Mouse (Mus musculus) layer of hippocampus, adult 9-10 months (tissue): ENCODE measurements at regions not wholly inside any gene's neighbourhood (a gene's known extent, or its start where the extent isn't known, plus 50 kb on each side); places are given as distances from the start of the nearest gene placed in this dataset.

Source experiments
- DNase-seq: peaks from one replicate; pipeline ENCODE4 v3.0.0; 2022; ENCODE audit warnings: low spot score

DNA sequence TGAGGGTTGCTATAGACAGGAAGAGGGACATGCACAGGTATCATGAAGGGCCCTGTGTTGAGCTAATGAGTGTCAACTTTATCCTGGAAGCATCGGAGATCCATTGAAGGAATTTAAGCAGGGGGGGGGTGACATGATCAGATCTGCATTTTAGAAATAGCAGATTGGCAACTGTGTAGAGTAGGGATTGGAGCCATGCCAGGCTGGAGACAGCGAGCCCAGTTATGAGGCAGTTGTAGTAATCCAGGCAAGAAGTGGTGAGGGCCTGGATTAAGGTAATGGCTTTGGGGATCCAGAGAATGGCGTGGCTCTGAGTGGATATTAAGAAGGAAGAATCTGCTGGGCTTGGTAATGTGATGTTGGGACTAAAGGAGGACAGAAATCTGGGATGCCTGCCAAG is 528.5 kb downstream of the Fgf9 start:
- DNase-seq = no peak

DNA sequence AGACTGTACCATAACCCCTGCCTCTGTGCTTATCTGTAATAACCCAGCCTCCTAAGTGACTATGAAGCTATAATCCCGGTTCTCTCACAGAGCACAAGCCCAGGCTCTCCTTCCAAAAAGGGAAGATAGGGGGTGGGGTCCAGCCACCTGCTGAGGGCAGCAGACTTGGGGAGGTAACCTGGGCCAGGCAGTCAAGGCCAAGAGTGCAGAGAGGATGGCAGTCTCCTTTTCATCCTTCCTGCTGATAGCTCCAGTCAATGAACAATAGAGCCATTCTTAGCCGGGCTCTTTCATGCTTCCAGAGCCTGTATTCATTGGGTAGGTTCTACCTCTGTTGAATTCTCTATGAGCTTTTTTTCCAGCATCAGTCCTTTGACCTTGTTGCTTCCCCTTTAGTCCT is 527.5 kb downstream of the Fgf9 start:
- no peak for DNase-seq

DNA sequence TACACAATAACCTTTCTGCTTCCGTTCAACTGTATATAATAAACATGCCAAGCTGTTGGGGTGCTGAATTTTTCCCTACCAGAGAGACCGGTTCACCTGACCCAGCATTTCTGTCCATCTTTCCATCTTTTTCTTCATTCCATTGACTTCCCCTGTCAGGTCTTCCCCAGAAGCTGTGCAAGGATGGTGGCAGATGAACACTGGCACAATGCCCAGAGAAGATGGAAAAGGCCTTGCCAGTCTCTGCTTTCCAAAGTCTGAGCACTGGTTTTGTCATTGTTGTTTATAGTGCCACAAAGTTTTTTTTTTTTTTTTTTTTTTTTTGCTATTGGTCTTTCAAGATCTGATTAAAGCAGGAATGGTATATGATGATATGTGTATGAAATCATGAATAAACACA is 526.6 kb downstream of the Fgf9 start:
- no peak for DNase-seq

DNA sequence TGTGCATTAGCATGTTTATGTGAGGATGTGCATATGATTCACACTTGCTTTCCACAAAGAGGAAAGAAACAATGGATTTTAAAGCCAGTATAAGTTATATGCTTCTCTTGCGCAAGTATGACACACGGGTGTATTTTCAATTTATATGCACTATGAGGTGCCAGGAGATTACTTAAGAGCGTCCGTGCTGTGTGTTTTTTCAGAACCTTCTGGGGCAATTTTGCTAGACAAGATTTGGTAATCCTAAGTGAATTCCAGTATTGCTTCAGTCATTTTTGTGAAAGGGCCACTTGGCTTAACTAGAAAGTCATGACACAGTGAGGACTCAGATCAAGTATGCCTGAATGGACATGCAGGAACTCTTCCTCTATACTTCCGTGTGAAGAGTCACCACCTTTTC is 511.5 kb downstream of the Fgf9 start:
- DNase-seq = no peak

DNA sequence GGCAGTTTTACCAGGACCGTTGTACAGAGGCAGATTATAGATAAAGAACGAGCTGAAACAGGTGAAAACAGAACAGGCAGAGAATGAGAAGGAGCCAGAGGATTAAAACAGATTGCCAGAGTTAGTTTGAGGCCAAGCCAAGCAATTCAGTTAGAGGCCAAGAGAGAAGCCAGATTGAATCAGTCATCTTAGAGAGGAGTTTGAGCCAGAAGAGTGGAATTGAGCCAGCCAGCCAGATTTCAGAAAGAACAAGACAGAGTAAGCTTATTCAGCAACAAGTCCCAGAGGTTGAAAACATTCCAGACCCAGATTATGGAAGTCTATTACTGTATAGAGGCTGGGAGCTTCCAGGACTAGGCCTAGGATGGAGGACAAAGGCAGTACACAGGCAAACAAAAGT is 499.7 kb downstream of the Fgf9 start:
- no peak for DNase-seq

DNA sequence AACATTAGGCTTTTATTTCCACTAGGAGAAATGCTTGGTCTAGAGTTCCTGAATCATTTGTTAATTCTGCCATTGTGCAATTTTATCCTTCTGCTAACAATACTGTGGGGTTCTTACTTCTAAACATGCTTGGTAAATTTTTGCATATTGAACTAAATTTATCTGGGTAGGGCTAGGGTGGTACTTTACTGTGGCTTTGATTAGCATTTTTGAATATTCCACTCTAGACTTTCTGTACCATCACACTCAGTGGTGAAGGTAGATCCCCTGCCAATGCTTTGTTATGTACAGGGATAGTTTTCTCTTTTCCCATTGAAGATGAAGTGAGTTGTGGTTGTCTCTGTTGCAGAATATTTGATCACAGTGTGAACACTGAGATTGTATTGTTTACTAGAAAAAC is 497.1 kb downstream of the Fgf9 start:
- no peak for DNase-seq

DNA sequence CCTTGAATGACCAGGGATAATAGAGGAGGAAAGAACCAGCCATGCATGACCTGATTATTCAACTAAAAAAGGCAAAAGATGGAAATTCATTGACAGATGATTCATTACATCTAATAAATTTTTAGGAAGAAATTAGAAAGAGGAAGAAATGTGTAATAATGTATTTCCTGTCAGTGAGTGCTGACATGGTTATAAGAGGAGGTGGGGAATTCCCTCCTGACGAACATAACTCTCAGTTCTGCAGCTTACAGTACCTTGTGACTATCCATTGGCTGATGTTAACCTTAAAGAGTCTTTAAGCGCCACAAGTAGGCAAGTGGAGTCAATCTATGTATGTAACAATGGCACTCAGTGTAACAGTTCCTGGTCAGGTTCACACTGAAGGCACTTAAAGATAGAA is 492.7 kb downstream of the Fgf9 start:
- no peak for DNase-seq

DNA sequence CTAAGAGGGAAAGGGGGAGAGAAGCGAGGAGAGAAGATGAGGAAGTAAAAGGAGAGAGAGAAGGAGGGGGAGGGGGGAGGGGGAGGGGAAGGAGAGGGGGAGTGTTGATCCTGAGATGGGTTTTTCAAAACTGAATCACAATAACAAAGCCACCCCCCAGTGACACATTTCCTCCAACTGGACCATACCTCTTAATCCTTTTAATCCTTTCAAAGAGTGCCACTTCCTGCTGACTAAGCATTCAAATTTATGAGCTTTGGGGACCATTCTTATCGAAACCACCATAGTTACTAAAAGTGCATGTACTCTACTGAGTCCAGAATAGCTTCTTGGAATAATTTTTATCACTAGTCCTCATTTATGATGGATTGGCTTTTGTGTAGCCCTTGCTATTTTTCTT is 480.4 kb downstream of the Fgf9 start:
- no peak for DNase-seq

DNA sequence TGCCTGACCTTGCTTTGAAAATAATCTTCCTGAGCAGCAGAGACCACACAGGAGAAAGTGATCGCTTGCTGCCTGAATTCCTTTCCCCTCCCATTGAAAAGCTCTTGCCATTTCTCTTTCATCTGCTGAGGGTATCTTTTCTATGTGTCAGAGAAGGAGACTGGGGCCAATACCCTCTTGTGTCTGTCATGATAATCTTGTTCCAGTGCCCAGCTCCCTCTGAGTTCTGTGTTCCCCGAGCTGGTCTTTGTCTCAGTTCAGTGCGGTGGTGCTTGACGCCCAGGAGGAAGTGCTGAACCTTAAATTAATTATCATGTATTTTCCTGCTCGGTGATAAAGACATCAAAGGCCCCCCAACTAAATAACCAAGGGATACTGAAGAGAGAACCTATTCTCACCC is 475.4 kb downstream of the Fgf9 start:
- DNase-seq = no peak

DNA sequence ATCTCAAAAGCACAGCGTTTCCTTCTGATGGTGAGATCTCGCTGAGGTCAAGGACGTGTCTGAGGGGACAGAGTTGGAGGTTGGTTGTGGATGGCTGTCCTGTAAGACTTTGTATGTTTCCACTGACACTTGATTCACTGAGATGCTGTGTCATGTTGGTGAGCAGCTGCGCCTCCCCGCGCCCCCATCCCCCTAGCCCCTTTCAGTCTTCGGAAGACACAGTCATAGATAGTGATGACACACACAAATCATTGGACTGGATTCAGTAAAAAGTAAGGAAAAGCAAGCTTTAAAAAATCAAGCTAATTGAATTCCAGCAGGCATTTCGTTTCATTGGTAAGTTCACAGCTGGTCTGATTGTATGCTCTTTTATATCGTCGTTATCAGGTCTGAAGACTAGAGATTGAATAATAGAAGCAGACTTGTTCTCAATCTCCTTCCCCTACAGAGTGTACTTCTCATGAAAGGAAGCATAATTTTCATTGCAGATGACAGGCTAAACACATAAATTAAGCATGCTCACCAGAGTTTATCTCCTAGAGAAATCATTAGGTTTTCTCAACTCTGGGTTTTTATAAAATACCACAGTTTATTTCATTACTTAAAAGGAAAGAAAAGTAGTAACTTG is 472.9 kb downstream of the Fgf9 start:
- no peak for DNase-seq

DNA sequence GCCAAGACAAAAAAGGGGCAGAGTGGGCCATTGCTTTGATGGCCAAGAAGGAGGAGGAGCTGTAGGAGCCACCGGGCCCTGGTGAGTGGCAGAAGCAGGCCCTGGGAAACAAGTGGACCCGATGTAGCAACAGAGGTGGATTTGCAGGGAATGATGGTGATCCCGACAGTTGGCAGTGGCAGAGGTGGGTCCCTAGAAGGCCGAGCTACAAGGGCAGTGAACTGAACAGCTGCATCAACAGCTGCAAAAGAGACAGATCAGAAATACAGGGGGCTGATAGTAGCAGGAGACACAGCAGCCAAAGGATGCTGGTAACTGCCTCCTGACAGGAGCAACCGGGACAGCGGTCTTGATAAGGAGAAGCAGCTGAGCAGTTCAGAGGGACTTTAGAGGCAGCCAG is 467.8 kb downstream of the Fgf9 start:
- no peak for DNase-seq

DNA sequence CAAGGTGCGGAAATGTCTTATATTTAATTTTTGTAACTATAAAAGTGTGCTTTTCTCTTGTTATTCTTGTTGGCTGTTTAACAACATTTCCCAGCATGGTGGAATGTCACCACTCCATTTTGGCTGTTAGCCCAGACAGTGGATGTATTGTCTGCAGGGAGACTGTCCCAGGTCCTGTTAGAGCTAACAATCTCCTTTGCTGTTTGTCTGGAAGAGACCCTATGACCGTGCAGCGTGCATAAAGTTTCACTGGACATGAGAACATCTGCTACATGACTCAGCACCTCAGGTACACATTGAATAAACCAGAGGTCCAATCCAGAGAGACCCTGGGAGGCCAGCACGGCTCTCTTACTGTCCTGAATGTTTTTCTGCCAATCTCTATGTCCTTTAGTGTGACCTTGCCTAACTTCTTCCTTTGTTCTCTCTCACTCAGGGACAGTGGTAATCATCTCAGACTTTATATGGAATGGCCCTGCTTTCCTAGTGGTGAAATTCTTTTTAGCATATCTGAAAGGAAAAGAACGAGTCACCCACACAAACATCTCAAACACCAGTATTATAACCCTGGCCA is 450.7 kb downstream of the Fgf9 start:
- DNase-seq = no peak

DNA sequence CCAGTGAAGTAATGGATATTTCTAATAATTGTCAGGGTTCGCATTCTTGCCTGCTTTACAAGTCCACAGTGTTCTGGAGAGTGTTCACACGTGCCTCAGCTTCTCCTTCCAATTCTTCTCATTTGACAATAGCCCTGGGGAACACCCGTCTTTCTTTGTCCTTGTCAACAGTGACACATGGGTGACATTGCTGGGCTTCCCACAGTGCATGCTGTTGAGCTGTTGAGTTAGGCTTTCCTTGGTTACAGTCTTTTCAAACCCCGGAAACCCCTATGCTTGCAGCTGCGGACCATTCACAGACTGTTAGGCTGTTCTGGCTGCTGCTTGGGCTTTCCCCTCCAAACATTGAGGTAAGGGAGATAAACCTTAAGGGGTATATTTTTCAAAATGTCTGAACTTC is 450.0 kb downstream of the Fgf9 start:
- DNase-seq = no peak

DNA sequence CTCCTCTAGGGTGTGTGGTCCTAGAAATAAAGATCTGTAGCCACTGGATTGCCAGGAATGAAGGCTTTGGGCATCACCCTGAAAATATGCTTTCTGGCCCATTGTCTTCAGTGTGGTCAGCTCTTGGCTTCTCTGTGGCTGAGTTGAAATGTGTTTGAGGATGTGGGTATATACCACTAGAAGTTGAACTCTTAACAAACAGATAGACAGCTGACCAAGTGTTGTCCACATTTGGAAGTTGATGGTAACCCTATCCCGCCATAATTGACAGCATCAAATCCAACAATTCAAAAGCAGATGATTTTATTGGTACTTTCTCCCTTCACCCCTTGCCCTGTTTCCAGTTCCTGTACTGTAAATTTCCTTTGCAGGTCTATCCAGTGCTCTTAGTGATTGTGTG is 448.7 kb downstream of the Fgf9 start:
- DNase-seq = no peak

DNA sequence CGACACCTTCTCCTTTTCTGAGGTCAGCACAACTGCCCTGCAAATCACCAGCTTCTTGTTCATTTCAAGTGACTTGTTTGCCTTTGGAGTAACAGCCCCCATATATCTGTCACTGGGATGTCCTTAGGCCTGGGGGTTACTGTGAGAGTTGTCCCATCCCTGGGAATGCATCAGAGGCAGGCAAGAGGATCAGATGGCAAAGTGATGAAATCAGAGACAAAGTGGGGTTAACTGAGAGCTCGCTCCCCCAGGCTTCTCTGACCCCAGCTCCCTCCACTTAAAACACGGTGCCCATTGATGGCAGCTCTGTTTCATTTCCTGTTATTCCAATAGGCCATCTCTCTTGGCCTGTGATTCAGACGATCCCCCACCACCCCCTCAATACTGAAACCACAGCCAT is 446.2 kb downstream of the Fgf9 start:
- DNase-seq = no peak

DNA sequence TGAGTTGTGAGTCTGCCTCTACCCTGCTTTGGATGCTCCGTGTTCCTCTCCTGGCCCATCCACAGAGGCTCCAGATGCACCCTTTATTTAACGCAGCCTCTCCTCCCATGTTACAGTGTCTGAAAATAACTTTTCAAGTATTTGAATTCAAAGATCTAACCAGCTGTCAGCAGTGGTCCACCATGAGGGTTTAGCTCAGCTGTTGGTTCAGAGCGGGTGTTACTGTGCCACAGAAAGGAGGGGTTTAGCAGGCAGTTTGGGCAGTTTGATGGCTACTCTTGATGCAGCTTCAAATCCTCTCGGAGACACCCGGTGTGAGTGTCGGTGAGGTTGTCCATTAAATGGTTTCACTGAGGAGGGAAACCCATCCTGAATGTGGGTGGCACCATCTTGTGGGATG is 441.8 kb downstream of the Fgf9 start:
- DNase-seq = no peak

DNA sequence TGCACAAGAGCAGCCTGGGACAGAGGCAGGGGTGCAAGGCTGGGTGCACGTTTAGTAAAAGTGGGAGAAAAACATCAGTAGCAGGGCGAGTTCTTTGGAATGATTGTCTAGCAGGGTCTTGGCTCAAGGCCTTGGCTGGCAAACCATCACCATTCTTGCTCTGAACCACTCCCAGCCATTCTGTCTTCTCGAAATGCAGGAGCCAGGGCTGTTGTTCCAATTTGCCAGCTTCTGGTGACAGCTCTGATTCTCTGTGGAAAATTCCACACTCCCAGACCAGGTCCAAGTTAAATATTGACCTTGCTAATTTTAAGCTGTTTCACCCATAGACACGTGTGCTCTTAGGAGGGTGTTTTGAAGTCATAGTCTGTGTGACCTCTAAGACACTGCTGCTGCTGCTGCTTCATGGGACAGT is 441.2 kb downstream of the Fgf9 start:
- DNase-seq = no peak

DNA sequence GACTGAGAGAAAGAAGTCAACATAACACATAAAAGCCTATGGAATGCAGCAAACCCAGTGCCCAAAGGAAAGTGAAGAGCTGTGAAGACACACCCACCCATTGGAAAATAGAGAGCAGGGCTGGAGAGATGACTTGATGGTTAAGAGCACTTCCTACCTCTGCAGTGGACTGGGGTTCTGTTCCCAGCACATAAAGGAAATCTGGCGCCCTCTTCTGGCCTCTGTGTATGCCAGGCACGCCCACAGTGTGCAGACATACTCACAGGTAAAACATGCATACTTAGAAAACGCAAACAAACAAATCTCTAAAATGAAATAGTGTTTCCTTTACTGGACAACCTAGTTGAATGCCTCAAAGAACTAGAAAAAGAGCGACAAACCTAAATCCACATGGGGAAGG is 440.4 kb downstream of the Fgf9 start:
- no peak for DNase-seq

DNA sequence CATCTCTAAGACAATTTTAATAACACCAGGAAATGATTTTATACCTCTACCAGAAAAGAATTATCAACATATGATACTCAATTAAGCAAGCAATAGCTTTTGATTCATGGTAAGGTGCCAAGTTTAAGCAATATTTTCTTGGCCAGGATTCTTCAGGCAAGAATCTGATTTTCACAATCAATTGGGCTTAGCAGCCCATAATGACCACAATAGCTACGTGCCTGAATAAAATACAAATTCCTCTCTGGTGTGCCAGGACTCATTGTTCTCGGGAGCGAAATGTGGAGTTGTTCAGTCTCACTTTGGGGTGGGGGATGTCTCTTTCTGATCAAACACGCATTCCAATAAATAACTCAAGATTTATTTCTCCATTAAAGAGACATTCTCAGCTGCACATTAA is 438.8 kb downstream of the Fgf9 start:
- DNase-seq = no peak

DNA sequence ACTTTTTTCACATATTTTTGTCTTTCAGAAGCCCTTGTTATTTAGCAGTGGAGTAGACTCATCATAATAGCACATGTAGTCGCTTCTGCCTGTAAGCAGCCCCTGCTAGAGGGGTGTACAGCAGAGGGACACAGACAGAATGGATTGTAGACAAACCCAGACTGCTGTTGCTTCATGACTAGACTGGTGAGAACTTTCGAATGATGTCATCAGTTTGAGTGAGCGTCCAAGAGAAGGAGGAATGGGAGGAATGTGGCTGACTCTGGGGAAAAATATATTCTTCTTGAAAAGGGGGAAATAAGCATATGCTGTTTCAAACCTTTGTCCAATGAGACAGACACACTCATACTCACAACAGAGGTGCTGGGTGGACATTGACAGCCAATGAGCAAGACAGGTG is 436.1 kb downstream of the Fgf9 start:
- no peak for DNase-seq

DNA sequence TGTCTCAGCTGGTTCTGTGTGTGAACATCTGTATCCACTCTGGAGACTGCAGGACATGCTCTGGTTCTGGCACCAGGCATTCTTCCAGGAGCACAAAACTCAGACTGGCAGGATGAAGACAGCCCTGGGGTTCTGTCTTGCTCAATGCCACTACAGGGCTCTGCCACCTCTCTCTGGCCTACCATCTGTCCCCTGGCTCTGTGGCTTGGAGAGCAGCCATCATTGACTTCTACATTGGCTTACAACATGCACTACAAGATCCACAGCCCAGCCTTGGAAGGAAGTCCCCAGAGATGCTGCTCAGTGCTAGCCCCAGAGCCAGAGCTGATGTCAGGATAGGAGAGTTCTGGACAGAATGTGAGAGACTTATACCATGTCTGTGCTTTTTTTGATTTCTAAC is 435.5 kb downstream of the Fgf9 start:
- DNase-seq = no peak

DNA sequence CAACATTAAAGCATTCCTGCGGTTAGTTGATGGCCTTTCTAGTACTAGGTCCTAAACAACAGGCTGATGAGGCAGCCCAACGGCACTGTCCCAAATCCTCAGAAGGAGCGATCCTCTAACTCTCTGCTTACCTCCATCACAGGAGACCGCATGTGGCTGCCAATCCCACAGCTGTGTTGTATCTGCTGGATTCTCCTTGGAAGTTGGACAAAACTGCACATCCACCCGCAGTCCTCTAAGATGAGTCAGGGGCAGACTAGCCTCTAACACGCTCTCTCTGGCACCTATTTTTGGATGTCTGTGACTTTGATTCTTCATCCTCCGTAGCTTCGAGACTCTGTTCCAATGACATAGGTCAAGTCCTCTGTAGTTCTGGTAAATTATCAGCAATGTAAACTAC is 432.5 kb downstream of the Fgf9 start:
- DNase-seq = no peak

DNA sequence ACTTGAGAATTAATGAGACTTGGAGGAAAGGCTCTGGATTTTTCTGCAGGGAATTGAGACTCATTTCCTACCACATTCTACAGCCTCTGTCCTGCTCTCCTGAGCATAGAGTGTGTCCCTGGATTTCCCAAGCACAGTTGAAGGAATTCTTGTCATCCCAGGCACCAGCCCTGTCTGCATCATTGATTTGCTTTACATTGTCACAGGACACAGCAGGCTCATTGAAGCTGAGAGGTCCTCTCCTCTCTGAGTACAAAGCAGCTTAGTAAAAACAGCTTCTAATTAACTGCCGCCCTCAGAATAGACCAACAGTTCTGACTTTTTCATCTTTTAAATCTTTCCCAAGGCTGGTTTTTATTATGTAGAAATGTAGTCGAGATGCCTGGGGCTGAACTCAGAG is 429.7 kb downstream of the Fgf9 start:
- no peak for DNase-seq

DNA sequence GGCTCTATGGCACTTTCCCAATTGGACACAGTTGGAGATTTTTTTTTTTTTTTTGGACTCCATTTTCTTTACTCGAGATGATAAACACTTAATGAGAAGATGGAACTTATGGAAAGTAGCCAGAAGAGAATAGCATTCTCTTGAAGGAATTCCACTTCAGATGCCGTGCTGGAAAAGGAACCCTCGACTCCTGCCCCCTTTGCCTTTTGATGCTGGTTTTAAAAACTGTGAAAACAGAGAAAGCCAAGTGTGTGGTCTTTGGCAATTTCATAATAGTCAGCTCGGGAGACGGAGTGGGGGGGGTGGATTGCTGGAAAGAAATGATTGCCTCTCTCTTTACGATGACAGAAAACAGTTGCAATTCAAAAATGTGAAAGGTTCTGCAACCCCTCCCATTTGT is 429.2 kb downstream of the Fgf9 start:
- no peak for DNase-seq

DNA sequence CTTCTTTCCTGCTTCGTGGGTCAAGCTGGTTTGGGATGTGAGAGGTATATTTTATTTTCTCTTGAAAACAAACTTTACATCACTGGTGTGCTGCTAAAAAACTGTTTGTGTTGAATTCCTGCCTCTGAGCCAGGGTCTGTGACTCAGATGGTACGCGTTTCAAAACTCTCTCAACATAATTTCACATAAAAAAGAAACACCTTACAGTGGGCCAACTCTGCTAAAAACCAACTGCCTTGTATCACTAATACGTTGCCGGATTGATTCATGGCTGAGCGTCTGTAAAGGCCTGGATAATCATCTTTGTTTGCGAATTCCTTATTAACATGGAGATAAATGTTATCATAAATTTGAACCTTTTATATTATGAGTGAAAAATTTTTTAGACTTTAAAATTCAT is 428.7 kb downstream of the Fgf9 start:
- no peak for DNase-seq
